Mouse (Mus musculus): Measurements from ENCODE around the gene Vldlr.

Vldlr gene

DNA sequence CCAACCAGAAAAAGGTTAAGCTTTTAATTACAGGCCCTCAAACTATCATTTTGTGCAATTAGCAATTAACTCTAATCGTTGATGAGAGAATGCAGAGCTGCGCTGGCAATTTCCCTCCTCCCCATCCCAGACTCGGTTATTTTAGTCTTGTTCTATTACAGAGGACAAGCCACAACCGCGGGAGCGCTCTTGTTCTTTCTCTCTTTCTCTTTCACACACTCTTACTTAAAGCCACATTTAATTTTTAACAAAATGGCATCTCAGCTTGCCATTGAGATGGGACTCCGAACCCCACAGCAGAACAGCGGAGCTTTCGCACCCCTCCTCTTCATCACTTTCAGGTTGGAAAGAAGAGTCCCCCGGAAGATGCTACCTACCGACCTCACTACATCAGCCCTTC is at the start of gene Vldlr:
Vldlr (plus strand) TSS at position 167 of the 400 bp plus-strand sequence.
- no peak for DNase-seq

DNA sequence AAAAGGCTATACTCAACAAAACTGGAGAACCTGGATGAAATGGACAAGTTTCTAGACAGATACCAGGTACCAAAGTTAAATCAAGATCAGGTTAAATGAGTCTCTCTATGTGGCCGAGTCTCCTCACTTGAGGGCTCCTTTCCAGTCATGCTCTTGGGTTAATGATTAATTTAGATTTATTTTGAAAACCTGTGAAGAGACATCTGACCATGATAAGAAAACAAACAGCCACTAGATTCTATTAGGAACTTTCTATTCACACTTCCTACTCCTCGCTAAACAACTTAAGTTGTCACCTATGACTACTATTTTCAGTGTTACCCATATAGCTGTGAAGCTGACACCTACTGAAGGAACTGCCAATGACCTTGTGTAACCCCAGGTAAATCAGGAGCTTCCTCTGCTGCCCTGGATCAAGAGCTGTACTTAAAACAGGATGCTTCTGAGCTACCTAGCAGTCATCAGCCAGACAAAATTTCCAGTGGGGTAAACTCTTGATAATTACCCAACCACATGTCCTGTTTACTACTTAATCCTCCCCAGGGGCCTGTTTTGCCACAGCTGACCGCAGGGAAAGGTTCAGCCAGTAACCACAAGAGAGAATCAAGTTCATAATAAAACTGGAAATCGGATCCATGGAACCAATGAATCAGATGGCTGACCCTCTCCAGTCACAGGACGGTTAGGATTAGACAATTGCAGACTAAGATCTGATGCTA is 48.5 kb upstream of the Vldlr start:
- DNase-seq = no peak

DNA sequence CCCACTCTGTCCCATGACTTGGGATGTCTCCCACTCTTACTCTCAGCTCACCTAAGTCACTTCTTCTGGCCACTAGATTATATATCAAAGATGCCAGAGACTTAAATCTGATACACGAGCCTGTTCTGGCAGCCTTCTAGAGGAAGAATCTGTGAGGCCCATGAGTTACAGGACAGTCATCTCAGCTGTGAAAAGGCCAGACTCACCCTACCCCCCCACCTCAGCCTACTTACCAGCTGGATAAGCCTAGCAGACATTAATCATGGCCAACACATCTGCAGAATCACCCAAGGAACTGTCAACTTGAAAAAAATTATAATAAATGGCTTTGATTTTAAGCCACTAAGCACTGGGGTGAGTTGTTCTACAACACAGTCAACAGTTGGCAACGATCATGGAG is 42.4 kb upstream of the Vldlr start:
- DNase-seq = no peak

DNA sequence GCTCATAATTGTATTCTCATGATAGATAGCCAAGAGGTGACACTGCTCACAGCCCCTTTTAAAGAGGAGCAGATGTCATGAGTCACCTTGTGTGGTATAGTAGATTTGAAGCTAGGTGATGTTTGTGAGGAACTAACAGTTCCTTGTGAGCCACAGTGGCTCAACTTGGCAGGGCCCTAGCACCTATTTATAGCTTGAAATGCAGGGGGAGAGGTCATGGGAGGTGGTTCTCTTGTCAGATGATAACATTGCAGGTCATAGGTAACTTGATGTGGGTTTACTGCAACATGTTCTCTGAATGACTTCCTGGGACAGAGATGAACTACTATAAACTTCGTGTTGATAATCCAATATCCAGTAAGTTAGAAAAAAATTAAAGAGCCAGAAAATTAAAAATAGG is 40.7 kb upstream of the Vldlr start:
- DNase-seq = no peak

DNA sequence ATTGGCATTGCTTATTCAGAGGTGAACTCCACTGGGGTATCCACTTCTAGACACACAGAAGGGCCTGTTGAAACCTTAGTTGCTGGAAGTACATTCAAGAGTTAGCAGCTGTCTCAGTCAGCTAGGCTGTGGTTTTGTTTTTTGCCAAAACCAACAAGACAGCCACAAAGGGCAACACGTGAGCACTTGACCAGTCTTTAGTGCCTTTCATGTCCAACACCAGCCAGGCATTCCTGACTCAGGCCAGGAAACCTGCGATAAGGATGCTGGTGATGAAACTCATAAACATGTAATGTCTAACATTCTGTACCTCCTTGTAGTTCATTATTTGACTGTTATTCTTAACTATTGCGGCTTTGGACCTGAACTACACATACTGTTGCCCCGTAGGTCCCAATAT is 39.7 kb upstream of the Vldlr start:
- DNase-seq = no peak

DNA sequence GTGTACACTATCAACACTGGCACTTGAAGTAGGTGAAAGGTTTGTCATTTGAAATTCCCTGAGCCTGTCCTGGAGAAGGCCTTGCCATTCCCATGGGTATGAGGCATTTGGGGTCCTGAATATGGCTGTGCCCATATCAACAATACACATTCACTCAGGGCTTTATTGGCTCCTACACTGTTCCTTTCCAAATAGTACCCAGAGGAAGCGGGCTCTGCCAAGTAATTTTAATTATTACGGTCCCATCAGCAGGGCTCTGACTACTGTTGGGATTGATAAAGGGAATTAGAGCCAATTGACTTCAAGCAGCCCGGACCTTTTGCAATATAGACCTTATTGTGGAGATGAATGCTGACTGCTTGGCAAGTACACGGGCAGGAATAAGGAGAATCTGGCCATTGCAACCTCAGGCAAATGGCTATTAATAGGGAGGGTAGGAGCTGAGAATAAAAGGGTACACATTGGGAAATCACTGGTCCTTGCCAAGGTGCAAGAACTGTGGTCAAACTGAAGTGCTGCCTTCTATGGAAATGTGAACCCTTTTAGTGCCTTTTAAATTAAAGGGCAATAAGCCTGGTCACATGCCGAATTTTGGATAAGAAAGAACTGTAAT is 38.0 kb upstream of the Vldlr start:
- DNase-seq = no peak

- DNase-seq = no peak
These were observed 35.7 kb upstream of the Vldlr start for GRCm38 (mm10) chr19:27180351-27181122.

DNA sequence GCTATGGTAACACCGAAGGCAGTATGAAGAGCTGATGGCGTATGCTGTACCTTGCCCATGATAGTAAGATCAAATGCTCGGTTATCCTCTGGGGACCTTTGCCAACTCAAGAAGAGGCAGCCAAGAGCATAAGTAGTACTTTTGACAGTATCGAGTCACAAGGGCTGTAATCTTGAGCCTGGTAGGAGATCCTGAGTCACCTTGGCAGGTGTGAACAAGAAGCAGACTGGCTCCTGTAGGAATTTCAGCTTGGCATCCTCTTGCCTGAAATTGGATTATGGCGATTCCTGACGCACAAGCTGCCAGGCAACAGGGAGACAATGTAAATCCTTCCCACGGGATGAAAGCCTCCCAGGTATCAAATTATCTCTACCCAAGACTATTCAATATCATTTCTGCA is 32.8 kb upstream of the Vldlr start:
- no peak for DNase-seq

DNA sequence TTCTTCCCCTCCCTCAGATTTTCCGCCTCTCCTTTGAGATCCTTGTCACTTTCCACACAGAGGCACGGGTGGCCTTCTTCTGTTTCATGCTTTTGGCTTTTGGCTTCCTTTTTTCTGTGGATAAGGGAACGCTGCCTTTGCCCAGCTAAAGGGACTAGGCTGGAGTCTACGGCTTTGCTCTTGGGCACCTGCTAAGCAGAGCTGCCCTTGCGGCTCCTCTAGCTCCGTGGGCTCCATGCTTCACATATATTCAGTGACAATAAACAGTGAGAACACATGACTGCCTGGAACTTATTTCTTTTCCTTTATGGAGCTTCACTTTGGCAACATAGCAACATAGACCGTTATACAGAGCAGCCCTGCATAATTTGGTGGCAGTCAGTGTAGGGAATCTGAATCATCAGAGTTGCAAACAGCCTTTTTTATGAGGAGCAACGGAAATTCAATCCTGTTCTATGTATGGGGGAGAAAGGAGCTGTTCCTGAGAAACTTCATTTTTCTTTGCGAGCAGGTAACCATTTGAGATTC is 12.5 kb upstream of the Vldlr start:
- no peak for DNase-seq

DNA sequence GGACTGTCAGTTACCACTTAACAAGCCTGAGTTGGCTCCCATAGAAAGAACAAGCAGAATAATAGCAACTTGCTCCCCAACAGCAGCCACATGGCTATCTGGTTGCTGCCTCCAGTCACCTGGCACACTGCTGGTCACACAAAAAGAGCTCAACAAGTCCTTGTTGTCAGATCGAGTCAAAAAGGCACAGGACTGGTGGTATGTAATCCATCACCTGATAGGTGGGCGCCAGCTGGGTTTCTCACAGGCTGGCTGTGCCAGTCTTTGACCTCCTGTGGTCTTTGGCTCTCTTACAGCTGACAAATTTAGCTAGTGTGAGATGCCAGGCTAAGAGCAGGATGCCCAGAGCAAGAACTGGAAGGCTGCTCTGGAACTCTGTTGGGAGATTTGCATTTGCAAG is 5.3 kb upstream of the Vldlr start:
- no peak for DNase-seq

DNA sequence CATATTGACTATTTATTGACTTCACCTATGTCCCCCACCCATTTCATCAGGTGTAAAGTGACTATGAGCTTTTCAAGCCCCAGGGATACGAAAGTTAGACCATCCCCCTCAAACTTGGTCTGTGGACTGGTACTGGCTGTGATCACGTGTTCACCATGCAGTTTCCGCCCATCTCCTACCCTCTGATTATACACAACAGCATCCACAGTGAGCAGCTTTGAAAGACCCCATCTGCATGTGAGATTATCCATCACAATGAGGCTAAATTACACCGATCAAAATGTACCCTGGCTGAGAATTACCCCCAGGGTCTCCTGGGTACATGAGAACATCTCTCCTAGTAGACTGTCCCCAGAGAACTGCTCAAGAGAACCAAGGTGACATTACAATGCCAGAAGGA is 688 bp upstream of the Vldlr start:
- no peak for DNase-seq

DNA sequence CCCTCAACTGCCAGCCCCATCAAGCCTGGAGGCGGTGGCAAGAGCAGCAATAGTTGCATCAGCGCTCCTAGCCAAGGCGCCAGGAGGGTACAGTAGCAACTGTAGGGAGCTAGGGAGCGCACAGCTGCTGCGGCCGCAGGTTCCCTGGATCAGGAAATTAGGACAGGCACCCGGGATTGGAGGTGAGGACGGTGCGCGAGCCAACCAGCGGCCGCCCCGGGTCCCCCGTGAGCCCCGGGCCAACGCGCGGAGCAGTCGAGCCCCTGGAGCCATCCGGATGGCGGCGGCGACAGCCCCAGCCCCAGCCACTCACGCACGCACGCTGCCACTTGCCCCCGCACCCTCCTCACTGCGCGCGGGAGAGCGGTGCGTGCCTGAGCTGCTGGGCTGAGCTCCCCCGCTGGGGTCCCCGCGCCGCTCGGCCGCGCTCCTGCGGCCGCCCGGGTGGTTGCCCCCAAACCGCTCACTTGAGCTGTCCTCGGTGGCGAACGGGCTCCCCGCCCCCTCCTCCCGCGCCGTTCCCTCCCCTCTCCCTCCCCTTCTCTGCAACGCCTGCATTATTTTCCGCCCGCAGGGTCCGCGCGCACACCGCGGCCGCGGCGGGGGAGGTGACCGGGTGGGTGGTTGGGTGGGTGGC is 601 bp downstream of the Vldlr start:
- DNase-seq = peak in 1 of 2 experiments; percentile 4

- peak in 1 of 2 experiments; percentile 6 for DNase-seq
These were observed 1.2 kb downstream of the Vldlr start for GRCm38 (mm10) chr19:27217404-27217940.

GRCm38 (mm10) chr19:27217941-27218411 is 1.7 kb downstream of the Vldlr start:
- peak in 1 of 2 experiments; percentile 3 for DNase-seq

DNA sequence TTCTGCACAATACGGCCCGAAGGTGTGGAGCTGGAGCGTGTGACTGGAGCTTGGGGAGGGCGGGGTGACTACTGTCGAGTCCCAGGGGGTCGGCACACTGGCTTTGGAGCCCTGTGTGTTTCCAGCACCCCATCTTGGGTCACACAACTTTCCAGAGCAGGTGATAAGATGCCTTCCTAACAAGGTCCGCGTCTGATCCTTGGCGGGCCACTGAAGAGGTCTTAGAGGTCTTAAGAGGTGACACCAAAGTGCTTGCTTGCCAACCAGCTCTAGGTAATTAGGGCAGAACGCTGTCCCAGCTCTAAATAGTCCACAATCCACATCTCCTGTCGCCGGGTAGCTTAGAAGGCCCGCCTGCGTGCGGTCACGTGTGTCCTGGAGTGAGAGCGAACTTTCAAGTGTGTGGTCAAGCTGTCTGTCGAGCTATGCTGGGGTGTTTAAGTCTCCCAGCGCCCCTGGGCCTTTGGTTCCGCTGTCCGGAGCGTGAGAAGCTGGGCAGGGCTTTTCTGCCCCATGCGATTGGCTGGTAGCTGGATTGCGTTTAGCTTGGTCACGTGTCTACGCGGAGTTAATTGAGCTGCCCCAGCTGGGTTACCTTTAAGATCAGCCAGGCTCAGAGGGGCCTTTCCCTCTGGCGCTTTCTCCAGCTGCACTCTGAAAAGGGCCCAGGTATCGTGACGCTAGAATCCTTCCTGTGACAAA is 2.4 kb downstream of the Vldlr start:
- peak in 1 of 2 experiments; percentile 7 for DNase-seq

GRCm38 (mm10) chr19:27219586-27219985 is 3.3 kb downstream of the Vldlr start:
- no peak for DNase-seq

- no peak for DNase-seq
These were observed 6.8 kb downstream of the Vldlr start for GRCm38 (mm10) chr19:27223046-27223445.

DNA sequence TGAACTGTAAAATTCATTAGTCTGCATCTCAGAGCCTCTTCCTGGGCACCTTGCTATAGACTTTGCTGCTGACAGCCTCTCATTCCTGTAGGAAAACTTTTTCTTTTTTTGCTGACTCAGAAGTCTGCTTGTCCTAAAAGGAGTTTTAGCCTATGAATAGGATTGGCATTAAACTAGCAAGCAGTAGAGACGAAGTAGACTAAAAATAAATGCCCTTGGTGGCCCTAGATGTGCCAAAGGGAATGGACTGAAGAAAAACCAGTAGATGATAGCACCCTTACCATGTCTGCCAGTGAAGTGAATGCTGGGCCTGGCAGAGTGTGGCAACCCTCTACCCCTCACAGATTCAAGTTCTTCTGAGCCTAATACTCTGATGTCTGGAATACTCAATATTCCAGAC is 8.1 kb downstream of the Vldlr start:
- DNase-seq = no peak

- no peak for DNase-seq
These were observed 10.3 kb downstream of the Vldlr start for GRCm38 (mm10) chr19:27226626-27227025.

- DNase-seq = no peak
These were observed 10.8 kb downstream of the Vldlr start for GRCm38 (mm10) chr19:27227131-27227530.

GRCm38 (mm10) chr19:27228254-27228653 is 12.0 kb downstream of the Vldlr start:
- DNase-seq = no peak

GRCm38 (mm10) chr19:27233386-27233785 is 17.1 kb downstream of the Vldlr start:
- DNase-seq = no peak
